Mouse (Mus musculus) myocyte (in vitro differentiated cells): ENCODE data around the gene Ssh1. TPM values are rescaled to one million over a fixed set of nuclear protein-coding genes. Genes with fewer than 3 reads are reported as not detected.

Experiments used
- H3K27me3 ChIP-seq: one replicate; pipeline ENCODE4 v1.6.1; 2011; ENCODE audit not compliant: control insufficient read depth, insufficient read depth, insufficient read length
- H3K36me3 ChIP-seq: one replicate; pipeline ENCODE4 v1.6.1; 2011; ENCODE audit not compliant: control insufficient read depth, insufficient read depth
- H3K4me2 ChIP-seq: one replicate; pipeline ENCODE4 v1.6.1; 2011; ENCODE audit warnings: low read depth, control low read depth
- H3K4me3 ChIP-seq: one replicate; pipeline ENCODE4 v1.5.1; 2011; ENCODE audit warnings: mild to moderate bottlenecking, control low read depth, moderate library complexity
- H3K79me2 ChIP-seq: one replicate; pipeline ENCODE4 v1.6.1; 2011; ENCODE audit not compliant: control insufficient read depth, insufficient read depth
- H3ac ChIP-seq: one replicate; pipeline ENCODE4 v1.6.1; 2011; ENCODE audit not compliant: control insufficient read depth, insufficient read length
- CEBPB ChIP-seq: IDR thresholded peaks from 2 replicates; pipeline ENCODE4 v1.6.1; 2011; ENCODE audit warnings: mild to moderate bottlenecking, moderate library complexity; ENCODE audit not compliant: poor library complexity, insufficient read depth, severe bottlenecking
- E2F4 ChIP-seq: IDR thresholded peaks from one replicate; pipeline ENCODE4 v1.6.1; 2011; ENCODE audit warnings: mild to moderate bottlenecking, control low read depth, moderate library complexity; ENCODE audit not compliant: insufficient read depth
- MAX ChIP-seq: IDR thresholded peaks from one replicate; pipeline ENCODE4 v1.6.1; 2011; ENCODE audit warnings: low read depth, mild to moderate bottlenecking, control low read depth
- MYOD1 ChIP-seq, 3 experiments: IDR thresholded peaks; one replicate each; pipeline ENCODE4 v1.6.1; 2011; ENCODE audit warnings: control low read depth in 2 of 3, low read depth in 2 of 3, mild to moderate bottlenecking in 2 of 3, moderate library complexity in 1 of 3; ENCODE audit not compliant: insufficient read length in 2 of 3, control insufficient read depth in 1 of 3
- MYOG ChIP-seq, 3 experiments: IDR thresholded peaks; one replicate each; pipeline ENCODE4 v1.6.1; 2011; ENCODE audit warnings: control low read depth in 2 of 3, low read depth in 2 of 3, mild to moderate bottlenecking in 2 of 3; ENCODE audit not compliant: insufficient read length in 2 of 3, control insufficient read depth in 1 of 3, insufficient read depth in 1 of 3
- POLR2A ChIP-seq: IDR thresholded peaks from one replicate; pipeline ENCODE4 v1.6.1; 2011; ENCODE audit warnings: low read depth, mild to moderate bottlenecking, control low read depth, moderate library complexity; ENCODE audit not compliant: insufficient read length
- POLR2AphosphoS2 ChIP-seq: IDR thresholded peaks from one replicate; pipeline ENCODE4 v1.6.1; 2011; ENCODE audit warnings: low read depth, control low read depth; ENCODE audit not compliant: insufficient read length
- REST ChIP-seq: IDR thresholded peaks from one replicate; pipeline ENCODE4 v1.6.1; 2011; ENCODE audit warnings: mild to moderate bottlenecking, control low read depth, moderate library complexity; ENCODE audit not compliant: insufficient read depth, insufficient read length
- SRF ChIP-seq: IDR thresholded peaks from one replicate; pipeline ENCODE4 v1.6.1; 2011; ENCODE audit warnings: low read depth; ENCODE audit not compliant: control insufficient read depth, insufficient read length
- TCF12 ChIP-seq: IDR thresholded peaks from one replicate; pipeline ENCODE4 v1.6.1; 2011; ENCODE audit warnings: mild to moderate bottlenecking, control low read depth; ENCODE audit not compliant: poor library complexity, insufficient read depth, severe bottlenecking
- TCF3 ChIP-seq: IDR thresholded peaks from one replicate; pipeline ENCODE4 v1.6.1; 2011; ENCODE audit warnings: low read depth, control low read depth; ENCODE audit not compliant: insufficient read length
- USF1 ChIP-seq: IDR thresholded peaks from one replicate; pipeline ENCODE4 v1.6.1; 2011; ENCODE audit warnings: low read depth, mild to moderate bottlenecking, control low read depth, moderate library complexity
- polyA plus RNA-seq: library from polyadenylated mRNA; unstranded; fragments of >200 nt; fragmentation: generic; extraction: Trizol; gene quantifications from one replicate; pipeline ENCODE4 v1.2.1, GENCODE M21; 2012; ENCODE audit warnings: missing spikeins

The Ssh1 gene
- polyA plus RNA-seq, 1 experiment = 3.4 TPM

GRCm38 (mm10) chr5:113966452-113967150 is 27.1 kb downstream of the Ssh1 start:
- TF ChIP-seq CEBPB = no peak
- TF ChIP-seq SRF = no peak
- TF ChIP-seq MYOD1 (IDR thresholded peaks at IDR 0.05; ENCODE audit: control insufficient read depth in 1 of 3, insufficient read length in 2 of 3, low read depth in 2 of 3) = no peak
- no peak for TF ChIP-seq USF1
- TF ChIP-seq POLR2A = no peak
- TF ChIP-seq MYOG (IDR thresholded peaks at IDR 0.05; ENCODE audit: control insufficient read depth in 1 of 3, insufficient read depth in 1 of 3, insufficient read length in 2 of 3, low read depth in 2 of 3) = no peak
- TF ChIP-seq REST = no peak
- Histone ChIP-seq H3K36me3 (no peaks in the 10 kb centered on the region), H3K4me2 (no peak overlapping the region), H3ac (no peak overlapping the region), H3K27me3 (no peaks in the 10 kb centered on the region), H3K79me2 (no peaks in the 10 kb centered on the region), H3K4me3 (no peak overlapping the region)

DNA sequence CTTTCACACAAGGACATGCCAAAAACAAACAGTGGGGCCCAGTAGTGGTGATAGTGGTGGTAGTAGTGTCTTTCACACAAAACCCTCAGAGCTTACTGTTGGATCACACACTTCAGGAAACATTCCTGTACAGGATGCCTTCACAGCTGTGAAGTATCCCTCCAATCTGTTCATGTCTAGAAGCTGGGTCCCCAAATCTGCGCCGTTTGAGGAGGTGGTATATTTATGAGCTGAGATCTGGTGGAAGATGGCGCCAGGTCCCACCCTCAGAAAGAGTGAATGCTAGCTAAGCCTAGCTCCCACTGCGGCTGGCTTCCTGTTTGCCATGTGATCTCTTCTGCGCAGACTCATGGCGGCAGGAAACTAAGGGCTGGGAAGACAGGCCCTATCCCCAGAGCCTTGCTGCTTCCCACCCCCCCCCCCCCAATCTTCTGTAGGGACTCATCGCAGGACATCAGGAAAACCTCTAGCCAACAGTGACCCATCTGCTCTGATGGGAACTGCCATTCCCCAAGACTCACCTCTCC is 28.0 kb downstream of the Ssh1 start:
- no peak overlapping the region for H3K4me3 ChIP-seq
- H3K36me3 ChIP-seq = no peaks in the 10 kb centered on the region
- H3ac ChIP-seq = no peak overlapping the region
- H3K27me3 ChIP-seq = no peaks in the 10 kb centered on the region
- no peaks in the 10 kb centered on the region for H3K79me2 ChIP-seq
- no peak overlapping the region for H3K4me2 ChIP-seq
- TF ChIP-seq REST (no peak), CEBPB (no peak), SRF (no peak), MYOG (IDR thresholded peaks at IDR 0.05; ENCODE audit: control insufficient read depth in 1 of 3, insufficient read depth in 1 of 3, insufficient read length in 2 of 3, low read depth in 2 of 3) (no peak), TCF3 (no peak), POLR2AphosphoS2 (no peak), USF1 (no peak), E2F4 (no peak), MYOD1 (IDR thresholded peaks at IDR 0.05; ENCODE audit: control insufficient read depth in 1 of 3, insufficient read length in 2 of 3, low read depth in 2 of 3) (no peak), MAX (no peak), TCF12 (no peak), POLR2A (no peak)

GRCm38 (mm10) chr5:113964972-113965371 is 28.7 kb downstream of the Ssh1 start:
- Histone ChIP-seq H3K36me3 (no peaks in the 10 kb centered on the region), H3K27me3 (no peaks in the 10 kb centered on the region), H3K79me2 (no peaks in the 10 kb centered on the region), H3ac (no peak overlapping the region), H3K4me2 (no peak overlapping the region), H3K4me3 (no peak overlapping the region)
- no peak for TF ChIP-seq MYOG (IDR thresholded peaks at IDR 0.05; ENCODE audit: control insufficient read depth in 1 of 3, insufficient read depth in 1 of 3, insufficient read length in 2 of 3, low read depth in 2 of 3)
- TF ChIP-seq MAX = no peak
- TF ChIP-seq USF1 = peak; percentile 68

DNA sequence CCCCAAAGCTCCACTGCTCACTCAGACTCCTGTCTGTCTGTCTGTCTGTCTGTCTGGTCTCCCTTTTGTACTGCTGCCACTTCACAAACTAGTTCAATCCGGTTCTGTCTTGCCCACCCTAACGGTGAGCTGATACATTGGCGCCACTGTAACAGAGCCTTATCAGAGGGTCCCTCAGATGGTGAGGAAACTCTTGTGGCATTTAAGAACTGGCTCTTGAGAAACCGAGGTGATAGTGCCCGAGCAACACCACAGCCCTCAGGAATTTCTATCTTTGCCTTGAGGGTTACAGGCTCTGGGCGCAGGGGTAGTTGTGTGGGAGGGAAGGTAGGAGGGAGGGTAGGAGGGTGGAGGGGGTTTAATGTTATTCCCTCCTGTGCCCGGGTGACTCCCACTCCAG is 31.9 kb downstream of the Ssh1 start:
- Histone ChIP-seq H3K79me2 (no peaks in the 10 kb centered on the region), H3K27me3 (no peaks in the 10 kb centered on the region), H3K4me2 (no peak overlapping the region), H3ac (no peak overlapping the region), H3K4me3 (no peak overlapping the region), H3K36me3 (no peaks in the 10 kb centered on the region)
- TF ChIP-seq TCF12 = no peak
- TF ChIP-seq CEBPB = no peak
- no peak for TF ChIP-seq POLR2A
- TF ChIP-seq MYOD1 (IDR thresholded peaks at IDR 0.05; ENCODE audit: control insufficient read depth in 1 of 3, insufficient read length in 2 of 3, low read depth in 2 of 3) = no peak
- no peak for TF ChIP-seq E2F4
- no peak for TF ChIP-seq SRF
- TF ChIP-seq MAX = no peak
- no peak for TF ChIP-seq TCF3
- TF ChIP-seq USF1 = no peak
- TF ChIP-seq POLR2AphosphoS2 = no peak

GRCm38 (mm10) chr5:113960416-113960815 is 33.3 kb downstream of the Ssh1 start:
- H3K36me3 ChIP-seq = no peaks in the 10 kb centered on the region
- no peak overlapping the region for H3K4me2 ChIP-seq
- no peak for TF ChIP-seq MYOG (IDR thresholded peaks at IDR 0.05; ENCODE audit: control insufficient read depth in 1 of 3, insufficient read depth in 1 of 3, insufficient read length in 2 of 3, low read depth in 2 of 3)
- no peak for TF ChIP-seq USF1
- no peak for TF ChIP-seq CEBPB
- TF ChIP-seq POLR2A = no peak
- TF ChIP-seq MYOD1 (IDR thresholded peaks at IDR 0.05; ENCODE audit: control insufficient read depth in 1 of 3, insufficient read length in 2 of 3, low read depth in 2 of 3) = no peak
- no peak for TF ChIP-seq MAX
- TF ChIP-seq E2F4 = no peak
- no peak for TF ChIP-seq SRF
- TF ChIP-seq TCF12 = no peak
- TF ChIP-seq TCF3 = no peak
- no peak for TF ChIP-seq POLR2AphosphoS2
- TF ChIP-seq REST = no peak
- H3K4me3 ChIP-seq = no peak overlapping the region
- H3K79me2 ChIP-seq = no peaks in the 10 kb centered on the region
- H3K27me3 ChIP-seq = no peaks in the 10 kb centered on the region
- no peak overlapping the region for H3ac ChIP-seq
